Comparison of ENCODE assay signal across 8 mouse cellular contexts in genomic region chr11:61022550-61023391, GRCm38 (mm10). TPM values are rescaled to one million over a fixed set of nuclear protein-coding genes. Genes with fewer than 3 reads are reported as not detected.
DNase-seq lines count a peak whose midpoint lies in the region; ATAC-seq and TF ChIP-seq lines count a peak whose summit lies in the region.

TSS of gene Kcnj12 (plus strand) at chr11:61022564.

- peaks cover under 1% of the 10 kb centered on the region; the same call in 1 of the 2 replicates for H3K4me1 ChIP-seq in kidney, embryonic 16.5 days (ENCODE audit: insufficient read depth, low read length)
- peaks cover 25% of the 10 kb centered on the region for H3K4me1 ChIP-seq in cerebellum, adult 2 months (ENCODE audit: control insufficient read depth, insufficient read depth, low read length)
- H3K4me1 ChIP-seq in intestine, embryonic 14.5 days (replicated peaks; ENCODE audit: control insufficient read depth, insufficient read depth, low read length) = 0 out of 2 replicates have a peak, but pooled peaks cover 4% of the 10 kb centered on the region
- H3K4me1 ChIP-seq in neural tube, embryonic 11.5 days (ENCODE audit: control insufficient read depth, insufficient read depth, low read length) = peaks cover 7% of the 10 kb centered on the region; the same call in 1 of the 2 replicates

- peak within 1 kb of the TSS; percentile 45 for H3K9ac ChIP-seq in kidney, embryonic 16.5 days (replicated peaks; ENCODE audit: low read length)
- H3K9ac ChIP-seq in intestine, embryonic 14.5 days (ENCODE audit: low read length) = 0 out of 2 replicates have a peak within 1 kb of the TSS, but pooled peaks have one; percentile 27
- H3K9ac ChIP-seq in neural tube, embryonic 11.5 days (ENCODE audit: low read length) = peak within 1 kb of the TSS; percentile 35; the same call in 1 of the 2 replicates

- no peak for TF ChIP-seq CTCF in cerebellum, adult 2 months (IDR thresholded peaks at IDR 0.05; ENCODE audit: borderline replicate concordance, insufficient read depth, low read depth, low read length)

- peak; percentile 30; the same call in 1 of the 2 replicates for TF ChIP-seq POLR2A in cerebellum, adult 2 months (IDR thresholded peaks at IDR 0.05; ENCODE audit: borderline replicate concordance, insufficient read depth, low read length)

- H3K27me3 ChIP-seq in kidney, embryonic 16.5 days (ENCODE audit: insufficient read depth, low read length) = peaks cover 57% of the 10 kb centered on the region
- H3K27me3 ChIP-seq in cerebellum, adult 2 months (ENCODE audit: control insufficient read depth, insufficient read depth, low read length) = no peaks in the 10 kb centered on the region
- peaks cover 65% of the 10 kb centered on the region for H3K27me3 ChIP-seq in intestine, embryonic 14.5 days (replicated peaks; ENCODE audit: control insufficient read depth, insufficient read depth, low read length)
- peaks cover 42% of the 10 kb centered on the region for H3K27me3 ChIP-seq in neural tube, embryonic 11.5 days (ENCODE audit: control insufficient read depth, insufficient read depth, low read length)

- DNase-seq in kidney, adult 9 months = no peak
- DNase-seq in cerebellum, adult 2 months = peak; percentile 63 to 69
- no peak for DNase-seq in gastrocnemius, adult 8-10 months (ENCODE audit: low spot score in 2 of 2)
- DNase-seq in intestine, embryonic 14.5 days (ENCODE audit: low spot score) = no peak
- DNase-seq in neural tube, embryonic 11.5 days (ENCODE audit: low spot score) = peak; percentile 23
- no peak for DNase-seq in adrenal gland, postnatal 14 days

- no peak within 1 kb of the TSS for H3K27ac ChIP-seq in kidney, embryonic 16.5 days (ENCODE audit: low read length)
- H3K27ac ChIP-seq in cerebellum, adult 2 months (ENCODE audit: insufficient read depth, low read length) = peak within 1 kb of the TSS; percentile 90
- no peak within 1 kb of the TSS for H3K27ac ChIP-seq in intestine, embryonic 14.5 days (ENCODE audit: low read depth)
- no peak within 1 kb of the TSS for H3K27ac ChIP-seq in neural tube, embryonic 11.5 days (ENCODE audit: low read depth, low read length)

- ATAC-seq in kidney, embryonic 16.5 days (ENCODE audit: low FRiP score, low TSS enrichment) = no peak
- ATAC-seq in intestine, embryonic 14.5 days (replicated peaks; ENCODE audit: low FRiP score, low TSS enrichment, low read depth) = no peak
- ATAC-seq in neural tube, embryonic 11.5 days (ENCODE audit: insufficient read depth, low FRiP score, low TSS enrichment) = no peak
- no peak for ATAC-seq in erythroid progenitor cell, adult 5-6 weeks (replicated peaks; ENCODE audit: low FRiP score, poor library complexity, severe bottlenecking)

- H3K4me2 ChIP-seq in kidney, embryonic 16.5 days (replicated peaks; ENCODE audit: low read depth, low read length) = peak within 1 kb of the TSS; percentile 96
- H3K4me2 ChIP-seq in intestine, embryonic 14.5 days (ENCODE audit: low read length) = peak within 1 kb of the TSS; percentile 96
- peak within 1 kb of the TSS; percentile 83 for H3K4me2 ChIP-seq in neural tube, embryonic 11.5 days (ENCODE audit: low read depth)

- no peaks in the 10 kb centered on the region for H3K36me3 ChIP-seq in kidney, embryonic 16.5 days (ENCODE audit: insufficient read depth, low read length)
- no peaks in the 10 kb centered on the region for H3K36me3 ChIP-seq in intestine, embryonic 14.5 days (ENCODE audit: control insufficient read depth, insufficient read depth, low read length)
- H3K36me3 ChIP-seq in neural tube, embryonic 11.5 days (ENCODE audit: control insufficient read depth, insufficient read depth, low read length) = no peaks in the 10 kb centered on the region

- under 1% methylated on average over 80 of the region's 81 CpGs for whole genome bisulfite sequencing in kidney, embryonic 16.5 days
- under 1% methylated on average over 76 of the region's 81 CpGs for WGBS in cerebellum, adult 2 months
- under 1% methylated on average over 77 of the region's 81 CpGs for WGBS in intestine, embryonic 14.5 days
- WGBS in neural tube, embryonic 11.5 days = under 1% methylated on average over 59 of the region's 81 CpGs

- peak within 1 kb of the TSS; percentile 58 for H3K4me3 ChIP-seq in kidney, embryonic 16.5 days (ENCODE audit: low read length)
- H3K4me3 ChIP-seq in cerebellum, adult 2 months (replicated peaks; ENCODE audit: insufficient read depth, low read depth, low read length) = peak within 1 kb of the TSS; percentile 63
- H3K4me3 ChIP-seq in intestine, embryonic 14.5 days (ENCODE audit: low read depth, low read length) = peak within 1 kb of the TSS; percentile 50
- peak within 1 kb of the TSS; percentile 48 for H3K4me3 ChIP-seq in neural tube, embryonic 11.5 days (ENCODE audit: low read depth, low read length)

- H3K9me3 ChIP-seq in kidney, embryonic 16.5 days (ENCODE audit: low read length) = no peaks in the 10 kb centered on the region
- no peaks in the 10 kb centered on the region for H3K9me3 ChIP-seq in intestine, embryonic 14.5 days (ENCODE audit: control insufficient read depth, low read length)
- H3K9me3 ChIP-seq in neural tube, embryonic 11.5 days (ENCODE audit: control insufficient read depth, low read length) = no peaks in the 10 kb centered on the region

RNA-seq across cellular contexts. Expression of gene Kcnj12, which starts in this region (rescaled TPM):
- polyA plus RNA-seq in kidney, embryonic 16.5 days (2015; fragmentation: Nextera tagmentation; extraction: Ambion mirVana) = 0.30 and 0.32 TPM in 2 replicates
- 80.1 and 87.2 TPM in 2 replicates for polyA plus RNA-seq in cerebellum, adult 2 months (2012; rRNA removed)
- 10 to 100 TPM; 59.6 to 63.8 (median 62.0) TPM for total RNA-seq in gastrocnemius, adult 8-10 months (2022)
- 1.8 and 1.9 TPM in 2 replicates for polyA plus RNA-seq in intestine, embryonic 14.5 days (2014; fragmentation: Nextera tagmentation; extraction: Ambion mirVana)
- polyA plus RNA-seq in neural tube, embryonic 11.5 days (2014; fragmentation: Nextera tagmentation; extraction: Ambion mirVana) = 3.4 and 4.0 TPM in 2 replicates
- not detected in 2 replicates for total RNA-seq in erythroid progenitor cell, adult 5-6 weeks (2015; ENCODE audit: low replicate concordance)
- total RNA-seq in erythroid progenitor cell, adult 5-6 weeks (2017; ENCODE audit: low replicate concordance) = not detected in 2 replicates
- total RNA-seq in adrenal gland, postnatal 14 days (2021) = 1.5 and 1.6 TPM in 2 replicates

Comparison
In these comparisons a context has a peak if more than half of its experiments do, and no peak if none do; other contexts are left out.
1. RNA of gene Kcnj12 (total RNA-seq): 59.6 to 63.8 TPM in gastrocnemius, adult 8-10 months; 1.5 to 1.6 TPM in adrenal gland, postnatal 14 days and not detected in erythroid progenitor cell, adult 5-6 weeks; every median in the first group is over 10 times any median in the second.
2. RNA of gene Kcnj12 (polyA plus RNA-seq): 80.1 to 87.2 TPM in cerebellum, adult 2 months; 3.4 to 4.0 TPM in neural tube, embryonic 11.5 days, 1.8 to 1.9 TPM in intestine, embryonic 14.5 days and 0.30 to 0.32 TPM in kidney, embryonic 16.5 days; every median in the first group is over 10 times any median in the second.
3. DNase-seq: peak in cerebellum, adult 2 months (2 of 2) and neural tube, embryonic 11.5 days (single experiment); none in kidney, adult 9 months (single experiment), gastrocnemius, adult 8-10 months (0 of 2), intestine, embryonic 14.5 days (single experiment) and adrenal gland, postnatal 14 days (single experiment).
4. Peak in every context shown above with its lines, with median percentiles within 50 percentile points of each other: H3K4me2 ChIP-seq, H3K4me3 ChIP-seq and H3K9ac ChIP-seq.